Mouse (Mus musculus): Measurements from ENCODE around the gene Sergef. TPM values are rescaled to one million over a fixed set of nuclear protein-coding genes. Genes with fewer than 3 reads are reported as not detected.

Sergef gene
- polyA plus RNA-seq, 1 experiment, result 7.4 TPM

GRCm38 (mm10) chr7:46471054-46471737 is 168.4 kb downstream of the Sergef start:
- Histone ChIP-seq H3K4me3 (ENCODE audit: insufficient read depth, low read length) (no peak overlapping the region), H3K27ac (ENCODE audit: insufficient read depth, low read depth, low read length) (no peak overlapping the region), H3K4me1 (ENCODE audit: control insufficient read depth, insufficient read depth, low read length) (no peaks in the 10 kb centered on the region)
- TF ChIP-seq CTCF (IDR thresholded peaks at IDR 0.05; ENCODE audit: low read depth, low read length), result no peak
- no peak for TF ChIP-seq POLR2A (IDR thresholded peaks at IDR 0.05; ENCODE audit: borderline replicate concordance, low read depth, low read length)

DNA sequence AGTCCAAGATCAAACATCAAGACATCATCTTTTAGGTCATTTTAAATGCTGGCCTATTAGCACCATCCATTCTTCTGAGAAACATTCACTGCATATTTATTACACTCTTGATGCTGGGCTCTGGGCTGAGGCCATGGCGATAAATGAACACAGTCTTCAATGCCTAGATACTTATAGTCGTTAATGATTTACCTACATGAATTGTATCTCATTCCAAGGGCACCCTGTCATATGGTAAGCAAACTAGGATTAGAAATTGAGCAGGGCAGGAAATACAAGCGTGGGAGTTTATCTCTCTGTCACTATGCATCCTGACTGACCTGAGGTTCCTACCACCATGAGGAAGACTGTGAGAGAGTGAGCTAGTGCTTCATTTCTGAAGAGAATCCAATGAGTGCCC is 170.1 kb downstream of the Sergef start:
- Histone ChIP-seq H3K27ac (ENCODE audit: insufficient read depth, low read depth, low read length) (no peak overlapping the region), H3K4me1 (ENCODE audit: control insufficient read depth, insufficient read depth, low read length) (peaks cover under 1% of the 10 kb centered on the region), H3K4me3 (ENCODE audit: insufficient read depth, low read length) (no peak overlapping the region)
- TF ChIP-seq CTCF (IDR thresholded peaks at IDR 0.05; ENCODE audit: low read depth, low read length) (no peak), POLR2A (IDR thresholded peaks at IDR 0.05; ENCODE audit: borderline replicate concordance, low read depth, low read length) (no peak)

DNA sequence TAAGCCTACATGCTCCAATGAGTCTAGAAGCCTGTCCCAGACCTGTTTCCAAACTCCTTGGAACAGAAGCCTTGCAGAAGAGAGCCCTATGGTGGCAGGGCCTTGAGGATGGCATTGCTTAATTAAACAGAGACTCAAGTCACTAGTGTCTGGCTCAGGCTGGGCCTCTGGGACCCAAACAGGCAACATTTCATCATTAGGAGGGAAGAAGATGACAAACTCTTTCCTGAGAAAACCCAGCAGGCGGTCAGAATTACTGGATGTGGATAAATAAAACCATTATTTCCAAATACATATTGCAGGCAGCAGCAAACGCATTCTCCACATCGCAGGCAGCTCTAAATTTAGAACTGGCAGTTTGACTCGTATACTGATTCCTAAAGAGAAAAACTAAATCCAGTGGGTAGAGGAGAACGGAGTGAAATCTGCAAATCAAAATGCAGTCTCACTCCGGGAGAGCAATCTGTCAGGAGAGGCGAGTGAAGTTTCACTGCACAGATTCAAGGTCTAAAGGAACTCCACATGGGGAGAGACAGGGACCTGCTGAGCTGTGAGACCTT is 173.1 kb downstream of the Sergef start:
- Histone ChIP-seq H3K4me3 (ENCODE audit: insufficient read depth, low read length) (no peak overlapping the region), H3K27ac (ENCODE audit: insufficient read depth, low read depth, low read length) (no peak overlapping the region), H3K4me1 (ENCODE audit: control insufficient read depth, insufficient read depth, low read length) (peaks cover 18% of the 10 kb centered on the region)
- TF ChIP-seq CTCF (IDR thresholded peaks at IDR 0.05; ENCODE audit: low read depth, low read length) (no peak), POLR2A (IDR thresholded peaks at IDR 0.05; ENCODE audit: borderline replicate concordance, low read depth, low read length) (no peak)

DNA sequence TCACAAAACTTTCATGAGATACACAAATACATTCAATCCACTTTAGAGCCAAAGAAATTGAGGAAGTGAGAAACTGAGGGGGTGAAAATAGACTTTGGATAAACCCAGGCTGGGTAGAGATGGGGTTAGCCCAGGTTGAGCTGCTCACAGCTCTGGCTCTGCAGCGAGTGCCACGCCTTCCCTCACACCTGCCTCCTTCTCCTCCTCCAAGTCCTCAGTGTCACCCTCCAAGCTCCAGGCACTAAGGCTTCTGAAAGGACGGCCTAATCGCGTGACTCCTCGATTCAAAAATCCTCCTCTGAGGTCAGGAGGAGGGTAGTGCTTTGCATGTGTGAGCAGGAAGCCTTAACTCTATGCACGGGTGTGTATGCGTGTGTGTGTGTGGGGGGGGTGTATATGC is 176.5 kb downstream of the Sergef start:
- Histone ChIP-seq H3K4me1 (ENCODE audit: control insufficient read depth, insufficient read depth, low read length) (peaks cover 18% of the 10 kb centered on the region), H3K27ac (ENCODE audit: insufficient read depth, low read depth, low read length) (no peak overlapping the region), H3K4me3 (ENCODE audit: insufficient read depth, low read length) (no peak overlapping the region)
- no peak for TF ChIP-seq POLR2A (IDR thresholded peaks at IDR 0.05; ENCODE audit: borderline replicate concordance, low read depth, low read length)
- TF ChIP-seq CTCF (IDR thresholded peaks at IDR 0.05; ENCODE audit: low read depth, low read length), result no peak

DNA sequence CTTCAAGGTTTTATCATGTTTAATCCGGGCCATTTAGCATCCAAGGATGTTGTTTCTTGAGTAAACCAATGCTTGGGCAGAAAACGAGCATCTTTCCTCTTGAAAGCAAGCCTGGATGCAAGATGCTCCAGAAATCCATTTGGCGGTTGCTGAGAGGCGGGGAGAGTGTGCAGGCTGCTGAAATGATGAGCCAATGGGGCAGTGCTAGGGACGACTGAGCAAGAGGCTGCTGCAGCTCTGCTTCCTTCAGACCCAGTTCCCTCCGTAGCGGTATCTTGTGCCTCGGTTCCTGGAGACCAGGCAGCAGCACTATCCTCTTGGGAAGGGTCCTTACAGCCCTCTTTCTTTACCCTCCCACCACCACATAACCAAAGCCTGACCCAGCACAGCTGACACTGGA is 177.3 kb downstream of the Sergef start:
- H3K4me1 ChIP-seq (ENCODE audit: control insufficient read depth, insufficient read depth, low read length), result peaks cover 18% of the 10 kb centered on the region
- H3K4me3 ChIP-seq (ENCODE audit: insufficient read depth, low read length), result no peak overlapping the region
- H3K27ac ChIP-seq (ENCODE audit: insufficient read depth, low read depth, low read length), result no peak overlapping the region
- TF ChIP-seq POLR2A (IDR thresholded peaks at IDR 0.05; ENCODE audit: borderline replicate concordance, low read depth, low read length) (no peak), CTCF (IDR thresholded peaks at IDR 0.05; ENCODE audit: low read depth, low read length) (no peak)

DNA sequence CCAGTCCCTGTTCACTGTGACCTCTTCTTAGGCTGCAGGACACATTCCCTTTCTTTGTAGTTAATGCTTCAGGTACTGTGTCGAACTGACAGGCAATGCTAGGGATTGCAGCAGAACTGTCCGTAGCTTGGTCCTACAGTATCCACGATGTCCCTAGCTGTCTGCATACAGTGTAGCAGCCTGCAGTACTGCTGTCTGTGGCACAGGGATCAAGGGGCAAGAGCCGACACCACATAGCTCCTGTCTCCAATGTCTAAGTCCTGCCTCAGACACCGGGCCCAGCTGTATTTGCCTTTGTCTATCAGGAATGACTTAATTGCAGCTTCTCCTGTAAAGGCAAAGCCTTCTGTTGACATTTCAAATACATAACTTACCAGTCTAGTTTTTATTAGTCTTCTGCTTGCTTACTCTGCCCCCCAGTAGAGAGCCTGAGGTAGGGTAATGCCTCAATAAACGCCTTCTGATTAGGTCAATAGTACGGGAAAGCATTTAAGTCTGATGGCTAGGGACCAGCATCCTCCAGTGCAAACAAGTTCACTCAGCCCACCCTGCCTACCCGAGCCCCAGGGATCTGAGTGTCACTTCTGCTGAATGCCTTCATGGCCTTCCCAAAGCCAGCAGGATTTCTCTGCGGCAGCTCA is 179.9 kb downstream of the Sergef start:
- TF ChIP-seq CTCF (IDR thresholded peaks at IDR 0.05; ENCODE audit: low read depth, low read length) (no peak), POLR2A (IDR thresholded peaks at IDR 0.05; ENCODE audit: borderline replicate concordance, low read depth, low read length) (no peak)
- Histone ChIP-seq H3K27ac (ENCODE audit: insufficient read depth, low read depth, low read length) (no peak overlapping the region), H3K4me1 (ENCODE audit: control insufficient read depth, insufficient read depth, low read length) (peaks cover 18% of the 10 kb centered on the region), H3K4me3 (ENCODE audit: insufficient read depth, low read length) (no peak overlapping the region)

- H3K27ac ChIP-seq (ENCODE audit: insufficient read depth, low read depth, low read length), result no peak overlapping the region
- peaks cover 14% of the 10 kb centered on the region for H3K4me1 ChIP-seq (ENCODE audit: control insufficient read depth, insufficient read depth, low read length)
- TF ChIP-seq CTCF (IDR thresholded peaks at IDR 0.05; ENCODE audit: low read depth, low read length), result no peak
- TF ChIP-seq POLR2A (IDR thresholded peaks at IDR 0.05; ENCODE audit: borderline replicate concordance, low read depth, low read length), result no peak
- H3K4me3 ChIP-seq (ENCODE audit: insufficient read depth, low read length), result no peak overlapping the region
Measured at GRCm38 (mm10) chr7:46459200-46459599, 180.4 kb downstream of the Sergef start.

DNA sequence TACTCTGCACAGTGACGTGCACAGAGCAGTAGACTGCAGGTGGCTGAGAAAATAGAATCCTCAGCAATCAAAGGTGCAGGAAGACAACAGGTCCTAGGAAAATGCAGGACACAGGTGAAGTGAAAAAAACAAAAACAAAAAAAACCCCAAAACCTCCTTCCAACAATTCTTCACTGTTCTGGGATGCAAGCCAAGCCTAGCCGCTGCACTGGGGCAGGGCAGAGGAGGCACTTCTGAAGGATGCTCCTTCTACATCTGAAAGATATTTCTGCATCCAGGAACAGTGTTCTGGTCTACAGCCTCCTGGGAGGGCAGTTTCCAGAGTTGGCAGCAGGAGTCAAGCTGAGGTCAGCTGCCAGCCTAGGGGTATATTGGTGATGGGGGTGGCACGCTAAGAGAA is 181.7 kb downstream of the Sergef start:
- H3K4me1 ChIP-seq (ENCODE audit: control insufficient read depth, insufficient read depth, low read length), result peaks cover 3% of the 10 kb centered on the region; the same call in 1 of the 2 replicates
- no peak overlapping the region for H3K27ac ChIP-seq (ENCODE audit: insufficient read depth, low read depth, low read length)
- H3K4me3 ChIP-seq (ENCODE audit: insufficient read depth, low read length), result no peak overlapping the region
- TF ChIP-seq CTCF (IDR thresholded peaks at IDR 0.05; ENCODE audit: low read depth, low read length), result no peak
- TF ChIP-seq POLR2A (IDR thresholded peaks at IDR 0.05; ENCODE audit: borderline replicate concordance, low read depth, low read length), result no peak

- Histone ChIP-seq H3K4me1 (ENCODE audit: control insufficient read depth, insufficient read depth, low read length) (no peaks in the 10 kb centered on the region), H3K4me3 (ENCODE audit: insufficient read depth, low read length) (no peak overlapping the region), H3K27ac (ENCODE audit: insufficient read depth, low read depth, low read length) (no peak overlapping the region)
- no peak for TF ChIP-seq POLR2A (IDR thresholded peaks at IDR 0.05; ENCODE audit: borderline replicate concordance, low read depth, low read length)
- TF ChIP-seq CTCF (IDR thresholded peaks at IDR 0.05; ENCODE audit: low read depth, low read length), result no peak
Measured at GRCm38 (mm10) chr7:46453930-46454679, 185.5 kb downstream of the Sergef start.
